Comparison of ENCODE assay signal across 17 mouse cellular contexts in the genomic region with DNA sequence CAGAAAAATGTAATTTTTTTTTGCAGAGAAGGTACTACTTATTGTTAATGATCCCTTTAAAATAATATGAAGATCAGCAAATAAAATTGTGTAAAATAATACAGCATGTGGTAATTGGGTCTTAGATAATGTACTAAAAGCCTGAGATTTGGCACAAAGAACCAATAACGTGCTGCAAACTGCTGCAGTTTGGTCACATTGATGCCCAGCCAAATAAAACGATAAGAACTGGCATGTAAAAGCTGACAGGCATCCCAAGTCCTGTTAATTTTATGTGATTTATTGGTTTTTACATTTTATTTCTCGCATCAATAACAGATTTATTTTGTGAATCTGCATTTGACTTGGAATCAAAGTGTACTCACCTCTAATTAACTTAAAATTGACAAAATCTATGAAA.
"Had no signal": no experiment of that assay in that cellular context is flagged by ENCODE, and none has a peak within 500 bp of the region (broad histone marks: within the 10 kb centered on the region; RNA-seq: fewer than 3 reads in every experiment).

No protein-coding gene starts in this region.

- DNase-seq: retina, postnatal 1 day; right cerebral cortex, adult 18-20 months; right cerebral cortex, postnatal 14 days; right cerebral cortex, postnatal 25 days; right cerebral cortex, postnatal 4 days; spleen, adult 18-20 months; thymus, adult 18-20 months; thymus, adult 2 months; thymus, postnatal 14 days; thymus, postnatal 25 days; thymus, postnatal 36 days; thymus, postnatal 4 days had no signal

- H3K9me3 ChIP-seq: neural tube, embryonic 13.5 days; neural tube, embryonic 15.5 days; stomach, embryonic 15.5 days had no signal

- H3K9ac ChIP-seq: neural tube, embryonic 12.5 days; neural tube, embryonic 13.5 days; neural tube, embryonic 15.5 days; stomach, embryonic 15.5 days had no signal

- H3K27me3 ChIP-seq: neural tube, embryonic 12.5 days; neural tube, embryonic 13.5 days; neural tube, embryonic 15.5 days; stomach, embryonic 15.5 days had no signal

- H3K27ac ChIP-seq: neural tube, embryonic 12.5 days; neural tube, embryonic 13.5 days; neural tube, embryonic 15.5 days; stomach, embryonic 15.5 days; stomach, postnatal 0 days had no signal

- H3K4me3 ChIP-seq: neural tube, embryonic 12.5 days; neural tube, embryonic 13.5 days; neural tube, embryonic 15.5 days; stomach, embryonic 15.5 days had no signal

- H3K4me2 ChIP-seq: neural tube, embryonic 12.5 days; neural tube, embryonic 13.5 days; neural tube, embryonic 15.5 days; stomach, embryonic 15.5 days had no signal

- H3K4me1 ChIP-seq: neural tube, embryonic 12.5 days; stomach, embryonic 15.5 days had no signal

- H3K36me3 ChIP-seq: neural tube, embryonic 12.5 days; neural tube, embryonic 13.5 days; neural tube, embryonic 15.5 days; stomach, embryonic 15.5 days had no signal
